Mouse (Mus musculus) NIH3T3 (cell line): ENCODE measurements around the gene Rsbn1l.

Experiments
- DNase-seq: peaks from one replicate; pipeline ENCODE4 v3.0.0-alpha.2; 2012; ENCODE audit warnings: low read depth

Rsbn1l gene

GRCm38 (mm10) chr5:20904647-20905046 is 51.6 kb downstream of the Rsbn1l start:
- no peak for DNase-seq

DNA sequence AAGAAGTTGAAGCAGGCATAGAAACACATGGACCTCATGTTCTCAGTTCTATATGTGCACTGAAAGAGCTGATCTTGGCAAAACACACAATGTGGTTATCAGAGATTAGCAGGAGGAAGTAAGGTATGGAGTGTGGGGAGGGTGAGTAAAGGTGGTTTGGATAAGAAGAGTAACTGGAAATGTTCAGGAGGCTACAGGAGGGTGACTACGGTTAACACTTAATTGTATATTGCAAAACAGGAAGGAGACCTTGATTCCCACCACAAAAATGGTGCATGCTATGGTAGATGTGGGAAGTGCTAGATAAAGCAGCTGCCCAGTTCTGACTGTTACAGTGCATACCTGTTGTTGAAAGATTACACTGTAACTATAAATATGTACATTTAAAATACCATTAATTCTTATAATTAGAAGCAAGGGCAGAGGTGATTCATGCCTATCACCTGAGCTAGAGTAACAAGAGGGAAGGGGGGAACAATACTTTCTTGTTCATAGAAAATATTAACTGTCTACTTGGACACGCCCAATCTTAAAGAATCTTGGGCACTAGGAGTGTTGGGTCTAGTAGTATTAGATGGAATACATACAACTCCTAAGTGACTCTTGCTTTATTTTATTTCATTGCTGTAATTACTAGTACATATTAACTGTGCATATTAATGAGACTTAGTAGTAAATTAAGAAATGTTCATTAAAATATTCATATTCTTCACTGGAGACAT is 58.6 kb downstream of the Rsbn1l start:
- no peak for DNase-seq

- peak; percentile 18 for DNase-seq
Observed at GRCm38 (mm10) chr5:20884036-20884620, 72.1 kb downstream of the Rsbn1l start.

- DNase-seq, result peak; percentile 99
Observed at GRCm38 (mm10) chr5:20881915-20882800, 74.0 kb downstream of the Rsbn1l start, which contains the start of the genes Phtf2 and Tmem60. Gene Phtf2 (minus strand): TSS chr5:20882124. Gene Tmem60 (plus strand): TSS chr5:20882191.

DNA sequence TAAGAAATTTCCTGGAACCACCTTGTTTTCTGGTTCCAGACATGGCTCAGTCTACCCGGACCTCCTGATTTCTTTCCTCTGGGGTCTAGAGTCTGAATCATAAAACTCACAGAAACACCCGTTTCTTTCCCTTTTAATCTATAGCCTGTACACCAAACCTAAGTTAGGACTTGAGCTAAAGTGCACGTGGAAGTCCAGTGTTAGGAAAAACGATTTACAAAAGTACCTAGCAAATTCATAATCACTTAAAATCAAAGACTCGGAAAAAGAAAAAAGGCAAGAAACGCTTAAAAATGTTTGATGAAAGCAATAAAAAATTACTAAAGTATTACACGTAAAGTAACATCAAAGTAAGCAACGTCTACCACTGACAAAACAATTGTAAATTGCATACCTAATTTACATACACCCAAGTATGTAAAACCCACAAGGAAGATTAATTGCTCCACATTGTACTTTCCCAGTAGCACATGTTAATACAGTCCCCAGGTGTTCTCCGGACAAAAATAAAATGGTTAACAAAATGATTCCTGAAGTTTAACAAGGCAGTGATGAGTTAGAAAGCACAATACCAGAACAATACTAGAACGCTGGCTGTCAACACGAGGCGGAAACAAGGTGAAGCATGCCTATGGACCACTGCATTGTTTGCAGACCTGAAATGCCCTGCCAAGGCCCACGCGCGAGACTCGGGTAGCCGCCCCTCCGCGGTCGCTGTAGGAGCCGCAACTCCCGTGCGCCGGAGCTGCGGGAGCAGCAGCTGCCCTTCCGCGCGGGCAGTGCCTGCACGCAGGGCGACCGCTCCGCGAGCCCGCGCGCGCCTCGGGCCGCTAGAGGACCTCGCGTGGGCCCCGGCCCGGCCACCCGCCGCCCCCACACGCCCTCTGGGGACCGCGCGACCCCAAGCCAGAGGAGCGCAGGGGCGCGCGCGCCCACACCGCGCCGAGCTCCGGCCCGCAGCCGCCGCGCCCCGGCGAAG is 75.1 kb downstream of the Rsbn1l start:
- DNase-seq, result peak; percentile 59

DNA sequence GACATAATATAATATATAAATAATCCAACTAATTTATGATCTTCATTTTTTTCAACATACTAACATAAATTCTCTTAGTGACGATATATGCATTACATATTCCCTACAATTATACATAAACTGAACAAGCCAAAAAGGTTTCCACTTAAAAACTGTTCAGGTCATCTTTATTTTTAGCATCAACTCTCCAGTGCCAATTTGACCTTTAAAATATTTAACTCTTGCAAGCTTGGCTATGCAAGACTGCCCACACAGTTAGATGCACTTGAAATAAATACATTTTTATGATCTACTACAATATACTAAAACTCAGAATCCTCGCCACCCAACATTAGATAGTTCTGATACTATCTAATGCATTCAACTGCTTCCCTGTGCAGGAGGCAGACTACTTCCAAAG is 75.8 kb downstream of the Rsbn1l start:
- peak; percentile 21 for DNase-seq

GRCm38 (mm10) chr5:20876934-20877426 is 79.2 kb downstream of the Rsbn1l start:
- no peak for DNase-seq

DNA sequence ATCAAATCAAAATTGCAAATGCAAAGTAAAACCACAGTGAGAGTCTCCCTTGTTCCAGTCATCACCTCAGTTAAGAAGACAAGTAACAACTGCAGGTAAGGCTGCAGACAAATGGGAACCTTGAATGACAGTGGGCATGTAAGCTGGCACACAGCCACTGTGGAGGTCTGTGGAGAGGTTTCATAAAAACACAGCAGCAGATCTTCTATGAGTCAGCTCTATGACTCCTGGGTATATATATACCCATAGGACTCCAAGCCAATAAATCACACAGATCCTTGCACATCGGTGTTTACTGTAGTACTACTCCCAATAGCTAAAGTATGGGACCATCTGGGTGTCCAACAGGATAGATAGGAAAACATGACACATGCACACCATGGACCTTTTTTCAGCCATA is 83.1 kb downstream of the Rsbn1l start:
- peak; percentile 54 for DNase-seq

- peak; percentile 17 for DNase-seq
Observed at GRCm38 (mm10) chr5:20865193-20865755, 90.9 kb downstream of the Rsbn1l start.

GRCm38 (mm10) chr5:20864216-20864969 is 91.8 kb downstream of the Rsbn1l start:
- DNase-seq, result no peak

DNA sequence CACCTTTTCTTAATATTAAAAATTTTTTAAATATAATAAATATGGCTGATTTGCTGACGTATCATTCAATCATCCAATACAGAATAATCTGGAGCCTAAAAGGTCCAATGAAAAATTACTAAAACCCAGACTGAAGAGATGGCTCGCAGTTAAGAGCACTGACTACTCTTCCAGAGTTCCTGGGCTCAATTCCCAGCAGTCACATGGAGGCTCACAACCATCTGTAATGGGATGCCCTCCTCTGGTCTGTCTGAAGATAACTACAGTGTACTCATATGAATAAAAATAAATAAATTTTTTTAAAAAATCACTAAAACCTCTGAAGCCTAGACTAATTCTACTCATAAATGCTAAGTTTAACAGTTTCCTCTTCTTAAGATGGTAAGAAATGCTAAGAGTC is 94.3 kb downstream of the Rsbn1l start:
- peak; percentile 52 for DNase-seq

DNA sequence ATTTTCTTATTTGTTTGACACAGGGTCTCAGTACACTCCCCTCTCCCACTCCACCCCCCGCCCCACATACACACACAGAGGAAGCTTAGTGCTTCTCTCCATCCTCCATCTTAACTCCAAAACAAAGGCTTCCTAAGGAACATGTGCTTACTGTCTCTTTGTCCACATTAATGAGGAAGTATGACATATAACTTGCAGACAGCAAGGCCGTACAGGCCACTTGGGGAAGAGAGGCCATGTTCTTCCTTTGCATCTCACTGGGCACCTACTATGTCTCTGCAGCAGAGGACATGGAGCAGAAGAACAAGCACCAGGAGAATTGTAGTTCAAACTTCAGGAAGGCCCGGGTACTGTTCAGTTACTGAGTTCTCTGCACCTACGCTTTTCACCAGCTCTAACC is 95.6 kb downstream of the Rsbn1l start:
- DNase-seq, result no peak

- DNase-seq, result no peak
Observed at GRCm38 (mm10) chr5:20858404-20858803, 97.8 kb downstream of the Rsbn1l start.

DNA sequence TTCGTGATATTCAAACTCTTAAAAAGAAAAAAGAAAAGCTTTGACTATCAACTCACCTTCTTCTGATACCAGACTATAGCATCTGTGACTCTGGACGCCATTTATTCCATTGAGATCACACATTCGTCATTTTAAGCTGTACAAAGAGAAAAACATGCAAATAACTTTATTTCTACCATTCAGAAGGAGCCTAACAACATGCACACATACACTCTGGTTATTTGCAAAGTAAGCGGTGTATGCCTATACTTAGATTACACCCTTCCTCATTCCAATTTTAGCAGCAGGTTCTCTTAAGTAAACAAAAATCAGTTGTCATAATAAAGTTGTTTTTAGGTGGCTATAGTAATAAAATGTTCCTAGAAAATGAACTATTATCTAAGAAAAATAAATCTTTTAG is 101.1 kb downstream of the Rsbn1l start:
- DNase-seq, result no peak

DNA sequence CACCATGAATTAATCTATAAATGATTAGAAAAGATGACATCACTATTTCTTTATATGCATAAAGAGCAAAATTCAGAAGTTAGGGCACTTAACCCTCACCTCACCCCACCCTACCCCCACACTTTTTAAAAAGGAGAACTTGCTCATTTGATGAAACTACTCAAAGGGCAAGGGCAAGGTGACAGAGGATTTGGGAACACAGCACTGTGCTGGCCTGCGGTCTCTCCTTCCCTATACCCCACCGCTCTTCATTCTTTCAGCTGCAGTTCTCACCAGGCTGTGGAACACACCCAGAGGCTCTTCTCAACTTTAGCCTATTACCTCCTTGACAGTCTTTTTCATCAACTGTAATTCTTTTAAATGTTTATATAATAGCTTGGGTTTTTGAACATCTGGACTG is 109.2 kb downstream of the Rsbn1l start:
- DNase-seq, result no peak

- no peak for DNase-seq
Observed at GRCm38 (mm10) chr5:20843816-20844215, 112.4 kb downstream of the Rsbn1l start.

GRCm38 (mm10) chr5:20843405-20843804 is 112.8 kb downstream of the Rsbn1l start:
- no peak for DNase-seq
